Mouse (Mus musculus) heart, adult 10 weeks (tissue): ENCODE measurements around the gene Plekha4. TPM values are rescaled to one million over a fixed set of nuclear protein-coding genes. Genes with fewer than 3 reads are reported as not detected.

ENCODE experiments used
- polyA plus RNA-seq: library from polyadenylated mRNA; stranded (reverse); fragments of 350-450 nt; fragmentation: Illumina TruSeq; extraction: RNeasy Lipid Tissue Mini Kit (QIAGEN cat#74804); gene quantifications from one replicate; pipeline ENCODE4 v1.2.3, GENCODE M21; 2014; ENCODE audit warnings: low read depth, low replicate concordance

Gene Plekha4
- polyA plus RNA-seq: 3.6 TPM

DNA sequence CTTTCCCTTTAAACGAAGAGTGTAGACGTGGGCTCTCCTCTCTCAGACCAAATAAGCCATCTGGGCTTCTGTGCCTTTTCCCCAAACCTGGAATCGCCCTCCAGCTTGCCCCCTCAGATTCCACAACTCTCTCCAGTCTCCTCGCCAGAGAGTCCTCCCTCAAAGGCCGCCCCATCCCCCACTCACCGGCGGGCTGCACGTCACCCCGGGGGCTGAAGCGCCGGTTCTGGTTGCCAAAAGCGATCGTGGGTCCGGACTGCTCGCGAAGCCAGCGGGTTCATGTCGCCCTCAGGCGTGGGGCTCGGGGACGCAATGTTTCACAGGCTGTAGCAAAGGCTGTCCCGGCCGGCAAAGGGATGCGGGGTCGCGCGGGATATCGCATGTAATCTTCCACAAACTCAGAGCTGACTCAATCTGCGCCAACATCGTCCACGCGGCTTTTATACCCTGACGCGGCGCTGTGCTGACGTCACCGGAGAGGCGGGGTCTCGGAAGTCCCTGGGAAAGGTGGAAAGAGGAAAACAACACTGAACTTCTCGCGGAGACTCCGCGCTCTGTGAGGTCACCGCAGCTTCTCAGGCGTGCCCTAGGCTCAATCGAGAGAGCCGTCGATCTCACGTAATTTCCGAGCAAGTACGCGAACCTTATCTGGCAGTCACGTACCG lies at the start of gene Plekha4, which contains the start of gene Ppp1r15a:
Gene Plekha4, plus strand, starts transcription at position 522 of the 665 bp plus-strand sequence.
Gene Ppp1r15a, minus strand, starts transcription at position 460 of the 665 bp plus-strand sequence.

DNA sequence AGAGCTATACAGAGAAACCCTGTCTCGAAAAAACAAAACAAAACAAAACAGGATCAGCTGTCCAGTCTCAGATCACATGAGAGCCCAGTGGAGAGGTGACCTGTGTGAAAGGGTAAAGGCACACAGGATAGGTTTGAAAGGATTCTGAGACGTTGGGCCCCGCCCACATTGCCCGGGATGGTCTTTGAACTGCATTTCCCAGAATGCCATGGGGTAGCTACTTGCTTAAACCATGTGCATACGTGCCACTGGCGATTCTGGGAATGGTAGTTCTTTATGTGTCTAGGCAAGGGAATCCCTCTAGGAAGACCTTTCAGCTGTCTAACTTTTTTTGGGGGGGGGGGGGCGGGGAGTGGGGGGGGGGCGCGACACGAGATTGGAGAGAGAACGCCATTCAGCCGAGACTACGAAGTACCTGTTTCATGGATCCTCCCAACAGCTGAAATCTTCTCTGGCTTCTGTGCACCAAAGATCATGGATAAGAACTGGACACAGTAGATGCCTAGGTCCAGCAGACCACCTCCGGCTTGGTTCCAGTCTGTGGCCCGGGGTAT lies 44.7 kb upstream of the Plekha4 start, which contains the start of gene Tulp2:
Gene Tulp2, plus strand, starts transcription at position 504 of the 554 bp plus-strand sequence.

DNA sequence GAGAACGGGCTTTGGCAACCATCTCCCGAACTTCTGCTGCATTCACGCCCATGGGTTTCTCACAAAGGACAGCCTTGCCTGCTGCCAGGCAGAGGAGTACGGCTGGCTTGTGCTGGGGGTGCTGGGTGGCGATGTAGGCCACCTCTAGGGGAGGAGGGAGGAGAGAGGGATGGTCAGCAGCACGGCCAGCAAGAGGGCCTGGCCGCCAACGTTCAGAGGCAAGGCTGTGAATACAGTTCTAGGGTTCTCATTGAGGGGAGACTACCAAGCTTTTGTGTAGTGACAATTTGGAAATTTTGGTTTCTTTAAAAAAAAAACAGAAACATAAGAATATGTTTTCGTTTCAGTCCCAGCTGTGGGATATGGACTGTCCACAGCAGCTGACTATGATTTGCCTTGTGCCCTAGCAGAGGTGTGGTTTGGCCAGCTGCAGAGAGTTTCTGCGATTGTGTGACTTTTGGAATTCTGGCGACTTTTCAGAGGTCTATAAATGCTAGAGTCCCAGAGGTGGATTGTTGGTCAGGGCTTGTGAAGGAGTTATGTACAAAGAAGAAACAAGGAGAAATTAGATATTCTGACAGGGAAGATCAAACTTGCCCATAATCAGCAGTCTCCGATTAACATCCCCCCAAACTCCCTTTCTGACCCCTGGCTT lies 39.2 kb upstream of the Plekha4 start, which contains the start of gene Gm45808:
Gene Gm45808, minus strand, starts transcription at position 51 of the 655 bp plus-strand sequence.

DNA sequence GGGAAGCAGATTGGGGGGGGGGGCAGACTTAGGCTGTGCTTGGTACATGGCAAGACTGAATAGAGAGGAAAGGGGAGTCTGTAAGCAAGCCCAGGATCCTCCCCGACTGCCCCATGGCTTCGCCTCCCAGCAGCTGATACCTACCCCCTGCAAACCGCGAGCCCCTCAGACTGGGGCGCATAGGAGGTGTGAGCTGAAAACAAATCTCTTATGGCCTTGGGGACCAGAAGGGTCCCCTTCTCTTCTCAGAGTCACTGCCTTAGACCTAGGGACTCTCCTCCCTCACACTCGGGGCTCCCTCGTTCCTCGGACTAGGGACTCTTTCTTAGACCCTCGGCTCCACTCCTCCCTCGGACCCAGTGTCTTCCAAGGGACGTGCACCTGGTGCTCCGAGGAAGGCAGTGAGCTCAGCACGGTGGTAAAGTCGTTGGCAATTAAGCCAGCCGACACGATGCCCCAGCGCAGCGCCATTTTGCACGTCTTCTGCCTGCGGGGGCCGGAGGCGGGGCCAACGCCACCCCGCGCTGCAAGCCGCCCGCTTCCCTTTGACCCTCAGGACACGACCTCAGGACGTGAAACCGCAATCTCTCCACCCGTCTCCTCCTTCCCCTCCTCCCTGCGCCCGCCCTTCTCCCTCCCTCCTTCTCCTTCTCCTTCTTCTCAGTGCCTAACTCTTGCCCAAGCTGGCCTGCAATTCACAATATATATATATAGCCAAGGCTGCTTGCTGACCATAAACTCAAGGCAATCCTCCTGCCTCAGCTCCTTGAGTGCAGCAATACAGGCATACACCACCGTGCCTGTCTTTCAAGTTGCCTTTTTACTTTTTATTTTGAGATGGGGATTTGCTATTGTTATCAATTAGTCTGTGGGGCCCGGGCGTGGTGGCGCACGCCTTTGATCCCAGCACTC lies 37.6 kb upstream of the Plekha4 start, which contains the start of gene Dhdh:
Gene Dhdh, minus strand, starts transcription at position 513 of the 912 bp plus-strand sequence.

DNA sequence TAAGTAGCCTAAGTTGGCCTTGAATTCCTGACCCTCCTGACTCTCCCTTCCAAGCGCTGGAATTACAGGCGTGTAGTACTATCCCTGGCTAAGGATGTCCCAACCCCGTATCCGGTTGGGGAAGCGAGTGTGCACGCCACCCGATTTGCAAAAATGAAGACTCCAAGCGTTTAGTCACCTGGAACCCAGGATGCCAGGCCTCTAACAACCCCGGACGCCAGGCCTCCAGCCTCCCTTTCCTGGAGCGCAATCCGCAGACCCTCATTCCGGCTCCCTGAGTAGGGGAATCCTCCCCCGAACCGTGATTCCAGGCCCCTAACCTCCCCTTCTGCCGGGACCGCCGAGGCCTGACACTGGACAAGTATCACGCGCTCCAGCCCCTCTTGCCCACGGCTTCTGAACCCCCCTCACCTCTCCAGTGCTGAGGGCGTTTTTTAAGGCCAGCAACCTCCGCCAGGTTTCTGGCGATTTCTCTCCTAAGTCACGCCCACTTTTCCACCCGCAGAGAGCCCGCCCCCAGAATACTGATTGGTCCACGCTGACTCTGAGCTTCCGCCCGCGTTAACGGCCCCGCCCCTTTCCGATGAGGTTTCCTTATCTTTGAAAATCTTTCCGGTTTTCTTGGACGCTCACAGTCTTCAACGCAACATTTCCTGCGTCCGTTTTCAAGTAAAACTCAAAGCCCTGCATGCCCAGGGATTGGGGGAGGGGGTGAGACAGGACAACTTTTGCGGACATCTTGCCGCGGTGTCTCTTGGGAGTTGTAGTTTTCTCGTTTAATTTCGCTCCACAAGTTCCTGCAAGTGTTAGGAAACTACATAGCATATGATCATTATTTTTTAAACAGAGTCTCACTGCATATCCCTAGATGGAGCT lies 16.0 kb upstream of the Plekha4 start, which contains the start of gene Nucb1:
Gene Nucb1, minus strand, starts transcription at position 495 of the 876 bp plus-strand sequence.

DNA sequence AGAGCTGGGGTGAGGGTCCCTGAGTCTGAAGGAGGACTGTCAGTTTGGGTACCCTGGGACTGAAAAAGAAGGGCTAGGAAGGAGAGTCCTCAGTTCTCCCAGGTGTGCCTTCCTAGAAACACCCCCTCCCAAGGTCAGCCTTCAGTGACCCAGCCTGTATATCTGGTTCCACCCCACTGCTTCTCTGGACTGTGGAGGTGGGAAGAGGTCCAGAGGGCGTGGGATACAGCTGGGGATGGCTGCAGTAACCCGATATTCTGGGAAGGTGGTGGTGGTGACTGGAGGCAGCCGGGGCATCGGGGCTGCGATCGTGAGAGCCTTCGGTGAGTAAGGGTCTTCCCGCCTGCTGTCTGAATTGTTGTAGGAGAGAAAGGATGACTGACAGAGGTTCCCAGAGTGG lies 28.6 kb downstream of the Plekha4 start, which contains the start of gene Hsd17b14:
Gene Hsd17b14, plus strand, starts transcription at position 150 of the 400 bp plus-strand sequence.

DNA sequence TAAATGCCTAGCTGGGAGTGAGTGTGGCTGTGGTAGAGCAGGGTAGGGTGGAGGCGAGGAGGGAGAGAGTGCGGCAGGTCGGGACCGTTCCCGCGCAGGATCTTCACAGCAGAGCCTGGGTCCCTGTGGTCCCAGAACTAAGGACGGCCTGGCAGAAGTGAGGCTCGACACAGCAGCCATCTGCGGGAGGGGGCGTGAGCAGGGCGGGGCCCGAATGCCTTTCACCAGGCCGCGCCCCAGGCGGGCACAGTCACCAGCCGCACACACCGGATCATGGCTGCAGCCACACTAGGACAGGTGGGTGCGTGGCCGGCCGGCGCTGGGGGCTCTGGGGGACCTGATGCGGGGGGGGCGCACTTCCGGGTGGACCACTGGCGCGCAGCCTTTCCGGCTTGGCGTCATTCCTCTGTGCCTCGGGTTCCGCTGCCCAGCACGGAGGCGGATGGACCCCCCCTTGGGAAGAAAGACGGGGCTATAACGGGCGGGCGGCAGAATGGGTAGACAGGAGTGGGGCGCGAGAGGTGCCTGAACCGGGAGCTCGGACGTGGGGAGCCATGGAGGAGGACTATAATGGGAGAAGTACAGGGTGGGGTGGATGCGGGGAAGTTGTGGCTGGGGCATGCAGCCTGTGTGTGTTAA lies 44.1 kb downstream of the Plekha4 start, which contains the start of gene Bcat2:
Gene Bcat2, plus strand, starts transcription at position 51 of the 639 bp plus-strand sequence.

Other genes with a start within 250 kb of the Plekha4 start
- gene Slc6a21, start 248.8 kb upstream of the Plekha4 start, polyA plus RNA-seq: not detected
- gene Trpm4, start 192.6 kb upstream of the Plekha4 start, polyA plus RNA-seq: 31.0 TPM
- gene Hrc, start 191.0 kb upstream of the Plekha4 start, polyA plus RNA-seq: 1,149 TPM
- 0.24 TPM for gene Ppfia3, start 159.3 kb upstream of the Plekha4 start, polyA plus RNA-seq
- gene Lin7b, start 155.7 kb upstream of the Plekha4 start, polyA plus RNA-seq: 1.2 TPM
- 154 TPM for gene Snrnp70, start 130.6 kb upstream of the Plekha4 start, polyA plus RNA-seq
- 4.3 TPM for gene Kcna7, start 120.7 kb upstream of the Plekha4 start, polyA plus RNA-seq
- gene Ntf5, start 112.6 kb upstream of the Plekha4 start, polyA plus RNA-seq: 0.24 TPM
- not detected for gene Lhb, start 105.5 kb upstream of the Plekha4 start, polyA plus RNA-seq
- gene Gys1, start 91.5 kb upstream of the Plekha4 start, polyA plus RNA-seq: 80.5 TPM
- 27.2 TPM for gene Ruvbl2, start 88.2 kb upstream of the Plekha4 start, polyA plus RNA-seq
- 688 TPM for gene Ftl1, start 66.4 kb upstream of the Plekha4 start, polyA plus RNA-seq
- 36.8 TPM for gene Bax, start 59.4 kb upstream of the Plekha4 start, polyA plus RNA-seq
- not detected for gene Tulp2, start 44.5 kb upstream of the Plekha4 start, polyA plus RNA-seq
- 1.7 TPM for gene Gm45808, start 39.5 kb upstream of the Plekha4 start, polyA plus RNA-seq
- gene Dhdh, start 37.5 kb upstream of the Plekha4 start, polyA plus RNA-seq: 13.6 TPM
- gene Nucb1, start 15.9 kb upstream of the Plekha4 start, polyA plus RNA-seq: 147 TPM
- 41.3 TPM for gene Ppp1r15a, start 62 bp upstream of the Plekha4 start, polyA plus RNA-seq
- gene Hsd17b14, start 28.6 kb downstream of the Plekha4 start, polyA plus RNA-seq: not detected
- gene Bcat2, start 43.8 kb downstream of the Plekha4 start, polyA plus RNA-seq: 137 TPM
- gene Fgf21, start 89.2 kb downstream of the Plekha4 start, polyA plus RNA-seq: not detected
- not detected for gene Fut1, start 91.0 kb downstream of the Plekha4 start, polyA plus RNA-seq
- 0.31 TPM for gene Izumo1, start 95.5 kb downstream of the Plekha4 start, polyA plus RNA-seq
- 16.5 TPM for gene Rasip1, start 101.2 kb downstream of the Plekha4 start, polyA plus RNA-seq
- 5.1 TPM for gene Mamstr, start 113.6 kb downstream of the Plekha4 start, polyA plus RNA-seq
- gene Fut2, start 140.1 kb downstream of the Plekha4 start, polyA plus RNA-seq: 1.1 TPM
- gene Ntn5, start 157.7 kb downstream of the Plekha4 start, polyA plus RNA-seq: not detected
- gene Sec1, start 168.1 kb downstream of the Plekha4 start, polyA plus RNA-seq: 0.47 TPM
- gene Car11, start 173.5 kb downstream of the Plekha4 start, polyA plus RNA-seq: 8.2 TPM
- gene Dbp, start 178.8 kb downstream of the Plekha4 start, polyA plus RNA-seq: 17.7 TPM
- gene Rpl18, start 189.1 kb downstream of the Plekha4 start, polyA plus RNA-seq: 502 TPM
- 19.3 TPM for gene Sphk2, start 191.7 kb downstream of the Plekha4 start, polyA plus RNA-seq
- gene Fam83e, start 194.9 kb downstream of the Plekha4 start, polyA plus RNA-seq: not detected
- gene Spaca4, start 199.5 kb downstream of the Plekha4 start, polyA plus RNA-seq: not detected